Mouse (Mus musculus): ENCODE measurements around the gene Sfr1.

DNA sequence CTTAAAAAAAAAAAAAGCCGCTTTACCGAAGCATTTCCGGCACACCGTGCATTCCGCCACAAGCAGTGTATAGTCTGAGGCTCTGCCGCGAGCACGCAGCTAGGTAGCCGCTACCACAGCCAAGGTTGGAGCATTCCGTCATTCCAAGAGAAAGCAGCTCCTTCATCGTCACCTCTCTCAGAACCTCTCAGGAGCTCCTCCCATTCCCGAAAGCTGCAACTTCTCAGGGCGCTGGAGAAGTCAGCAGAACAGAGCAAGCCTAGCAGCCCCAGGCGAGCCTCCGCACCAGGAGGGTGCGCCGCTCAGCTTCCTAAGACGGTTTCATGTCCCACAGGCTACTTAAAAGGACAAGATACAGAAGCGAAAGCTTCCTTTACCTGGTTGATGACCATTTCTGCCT is 24.1 kb downstream of the Sfr1 start:
- TF ChIP-seq CTCF (IDR thresholded peaks at IDR 0.05; ENCODE audit: control insufficient read depth, insufficient read depth, low read length), result no peak
- TF ChIP-seq POLR2A (IDR thresholded peaks at IDR 0.05; ENCODE audit: borderline replicate concordance, control insufficient read depth, low read depth, low read length), result no peak
